In genomic region chr4:154390333-154391080, GRCm38 (mm10) we compare ENCODE assay signal across 8 mouse cellular contexts. TPM values are rescaled to one million over a fixed set of nuclear protein-coding genes. Genes with fewer than 3 reads are reported as not detected.
A peak's percentile ranks its signal among the peaks of the same experiment; 100 is the strongest.
DNase-seq lines count a peak whose midpoint lies in the region; ATAC-seq and TF ChIP-seq lines count a peak whose summit lies in the region.

No protein-coding gene starts in this region.

- peaks cover 55% of the 10 kb centered on the region for H3K4me1 ChIP-seq in heart, embryonic 11.5 days (ENCODE audit: control insufficient read depth, insufficient read depth, low read length)
- no peaks in the 10 kb centered on the region for H3K4me1 ChIP-seq in G1E (ENCODE audit: insufficient read depth, low read depth, low read length)
- peaks cover 68% of the 10 kb centered on the region for H3K4me1 ChIP-seq in forebrain, embryonic 13.5 days
- H3K4me1 ChIP-seq in neural tube, embryonic 11.5 days (ENCODE audit: control insufficient read depth, insufficient read depth, low read length) = peaks cover 39% of the 10 kb centered on the region

- 0 out of 2 replicates have a peak overlapping the region, but pooled peaks have one; percentile 8 for H3K4me2 ChIP-seq in heart, embryonic 11.5 days
- H3K4me2 ChIP-seq in forebrain, embryonic 13.5 days = peak overlapping the region; percentile 29
- peak overlapping the region; percentile 16; the same call in 1 of the 2 replicates for H3K4me2 ChIP-seq in neural tube, embryonic 11.5 days (ENCODE audit: low read depth)

- ATAC-seq in heart, embryonic 11.5 days (replicated peaks; ENCODE audit: insufficient number of reproducible peaks, low FRiP score, low TSS enrichment) = no peak
- no peak for ATAC-seq in G1E (ENCODE audit: extremely low read depth, insufficient number of reproducible peaks, low FRiP score, poor library complexity, severe bottlenecking)
- ATAC-seq in forebrain, embryonic 13.5 days = peak; percentile 53
- peak; percentile 78 for ATAC-seq in neural tube, embryonic 11.5 days (ENCODE audit: insufficient read depth, low FRiP score, low TSS enrichment)

- no peaks in the 10 kb centered on the region for H3K36me3 ChIP-seq in heart, embryonic 11.5 days (ENCODE audit: control insufficient read depth, insufficient read depth, low read length)
- H3K36me3 ChIP-seq in G1E (replicated peaks) = no peaks in the 10 kb centered on the region
- H3K36me3 ChIP-seq in forebrain, embryonic 13.5 days (ENCODE audit: poor library complexity, severe bottlenecking) = no peaks in the 10 kb centered on the region
- no peaks in the 10 kb centered on the region for H3K36me3 ChIP-seq in neural tube, embryonic 11.5 days (ENCODE audit: control insufficient read depth, insufficient read depth, low read length)

- peaks cover 43% of the 10 kb centered on the region for H3K27me3 ChIP-seq in heart, embryonic 11.5 days (ENCODE audit: control insufficient read depth, insufficient read depth, low read length)
- no peaks in the 10 kb centered on the region for H3K27me3 ChIP-seq in G1E (ENCODE audit: insufficient read depth, low read length)
- no peaks in the 10 kb centered on the region for H3K27me3 ChIP-seq in forebrain, embryonic 13.5 days
- 0 out of 2 replicates have a peak, but pooled peaks cover 2% of the 10 kb centered on the region for H3K27me3 ChIP-seq in neural tube, embryonic 11.5 days (ENCODE audit: control insufficient read depth, insufficient read depth, low read length)

- no peak for TF ChIP-seq CTCF in G1E (IDR thresholded peaks at IDR 0.05; ENCODE audit: low read depth, low read length)

- DNase-seq in heart, adult 9 months (ENCODE audit: low spot score in 2 of 2) = no peak
- DNase-seq in G1E (ENCODE audit: low spot score) = no peak
- peak; percentile 21 to 50 for DNase-seq in layer of hippocampus, adult 18-20 months (ENCODE audit: low spot score in 2 of 2)
- peak; percentile 83 for DNase-seq in neural tube, embryonic 11.5 days (ENCODE audit: low spot score)
- DNase-seq in spleen, postnatal 36 days (ENCODE audit: low spot score in 2 of 2) = no peak
- DNase-seq in right cerebral cortex, adult 2 months (ENCODE audit: low spot score in 2 of 2) = no peak

- no peaks in the 10 kb centered on the region for H3K9me3 ChIP-seq in heart, embryonic 11.5 days (replicated peaks; ENCODE audit: control insufficient read depth, low read length)
- H3K9me3 ChIP-seq in G1E (replicated peaks) = peaks cover 98% of the 10 kb centered on the region
- no peaks in the 10 kb centered on the region for H3K9me3 ChIP-seq in forebrain, embryonic 13.5 days (replicated peaks)
- H3K9me3 ChIP-seq in neural tube, embryonic 11.5 days (ENCODE audit: control insufficient read depth, low read length) = no peaks in the 10 kb centered on the region

- peak overlapping the region; percentile 2; the same call in 1 of the 2 replicates for H3K9ac ChIP-seq in heart, embryonic 11.5 days (ENCODE audit: low read depth, low read length)
- peak overlapping the region; percentile 50 for H3K9ac ChIP-seq in forebrain, embryonic 13.5 days
- peak overlapping the region; percentile 29 for H3K9ac ChIP-seq in neural tube, embryonic 11.5 days (ENCODE audit: low read length)

- 16% methylated on average over 20 of the region's 20 CpGs for WGBS in heart, embryonic 11.5 days (ENCODE audit: insufficient replicate concordance)
- 8% methylated on average over 20 of the region's 20 CpGs for WGBS in forebrain, embryonic 13.5 days
- WGBS in neural tube, embryonic 11.5 days = 6% methylated on average over 20 of the region's 20 CpGs

- no peak overlapping the region for H3K4me3 ChIP-seq in heart, embryonic 11.5 days (ENCODE audit: low read depth, low read length)
- H3K4me3 ChIP-seq in G1E (ENCODE audit: low read depth, low read length) = peak overlapping the region; percentile 20; the same call in 1 of the 2 replicates
- no peak overlapping the region for H3K4me3 ChIP-seq in forebrain, embryonic 13.5 days
- no peak overlapping the region for H3K4me3 ChIP-seq in neural tube, embryonic 11.5 days (ENCODE audit: low read depth, low read length)

- 0 out of 2 replicates have a peak overlapping the region, but pooled peaks have one; percentile 6 for H3K27ac ChIP-seq in heart, embryonic 11.5 days (ENCODE audit: low read depth, low read length)
- peak overlapping the region; percentile 88 for H3K27ac ChIP-seq in forebrain, embryonic 13.5 days
- peak overlapping the region; percentile 64 for H3K27ac ChIP-seq in neural tube, embryonic 11.5 days (ENCODE audit: low read depth, low read length)

RNA-seq across cellular contexts. Expression of gene B230104I21Rik, which starts 54.6 kb away (rescaled TPM):
- polyA plus RNA-seq in heart, embryonic 11.5 days (2014; fragmentation: Nextera tagmentation; extraction: Ambion mirVana) = 0.24 TPM in 1 of 2 replicates, not detected in the other
- total RNA-seq in G1E (2014; fragmentation: Nextera tagmentation) (not detected in 2 replicates), G1E (2017) (not detected in 2 replicates)
- polyA plus RNA-seq in G1E (2012) = not detected in 2 replicates
- polyA plus RNA-seq in forebrain, embryonic 13.5 days (2015; fragmentation: Nextera tagmentation; extraction: Ambion mirVana) = 0.21 TPM in 1 of 2 replicates, not detected in the other
- total RNA-seq in layer of hippocampus, adult 18-20 months (2021) = under 1 TPM in 1 of 2 experiments, not detected in 1; 0.53 TPM
- 0.27 TPM in 1 of 2 replicates, not detected in the other for polyA plus RNA-seq in neural tube, embryonic 11.5 days (2014; fragmentation: Nextera tagmentation; extraction: Ambion mirVana)

Comparison
In these comparisons a context has a peak if more than half of its experiments do, and no peak if none do; other contexts are left out.
1. ATAC-seq: peak in forebrain, embryonic 13.5 days (single experiment) and neural tube, embryonic 11.5 days (single experiment); none in heart, embryonic 11.5 days (single experiment) and G1E (single experiment).
2. H3K27ac ChIP-seq: peak in every context shown above with its lines; median percentile 88 in forebrain, embryonic 13.5 days; 64 in neural tube, embryonic 11.5 days; 6 in heart, embryonic 11.5 days.
3. DNase-seq: peak in layer of hippocampus, adult 18-20 months (2 of 2) and neural tube, embryonic 11.5 days (single experiment); none in heart, adult 9 months (0 of 2), G1E (single experiment), spleen, postnatal 36 days (0 of 2) and right cerebral cortex, adult 2 months (0 of 2).
4. Peak in every context shown above with its lines, with median percentiles within 50 percentile points of each other: H3K4me2 ChIP-seq and H3K9ac ChIP-seq.